ENCODE assay signal across 24 mouse cellular contexts in the genomic region with DNA sequence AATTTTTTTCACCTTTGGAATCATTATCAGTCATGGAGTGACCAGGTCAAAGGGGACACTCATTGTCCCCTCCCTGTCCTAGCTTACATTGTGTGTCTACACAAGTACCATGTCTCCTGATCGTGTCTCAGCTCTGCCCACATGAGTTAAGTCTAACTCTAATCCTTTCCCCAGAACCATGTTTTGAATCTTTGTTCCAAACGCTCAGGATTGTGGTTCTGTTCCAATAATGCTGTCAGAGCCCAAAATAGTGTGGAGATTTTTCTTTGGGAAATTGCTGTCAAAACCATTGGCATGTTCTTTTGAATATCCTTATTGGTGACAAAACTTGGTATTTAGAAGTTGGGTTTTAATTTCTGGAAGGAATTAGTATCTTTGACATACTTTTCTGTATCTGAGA.
DNase-seq lines count a peak whose midpoint lies in the region; ATAC-seq and TF ChIP-seq lines count a peak whose summit lies in the region.
"Had no signal": no experiment of that assay in that cellular context is flagged by ENCODE, and none has a peak within 500 bp of the region (broad histone marks: within the 10 kb centered on the region; RNA-seq: fewer than 3 reads in every experiment).

No protein-coding gene starts in this region.

- DNase-seq in layer of hippocampus, adult 2 months (ENCODE audit: low spot score in 2 of 2) = peak in 1 of 2 experiments; percentile 33
- DNase-seq in layer of hippocampus, adult 8-10 months (ENCODE audit: low spot score in 2 of 2) = no peak
- DNase-seq in midbrain, embryonic 11.5 days (ENCODE audit: low spot score, missing footprints) = peak; percentile 33
- peak; percentile 50 for DNase-seq in telencephalon, adult 2 months (ENCODE audit: low read depth, low spot score)
- no peak for DNase-seq in kidney, postnatal 4 days
- DNase-seq: adrenal gland, adult 2 months; adrenal gland, postnatal 14 days; cerebellum, adult 11-12 months; cerebellum, adult 8-10 months; cerebellum, postnatal 36 days; embryo, embryonic 11 days; gastrocnemius, postnatal 10 days; gastrocnemius, postnatal 36 days; heart, adult 2 months had no signal

- H3K27ac ChIP-seq in layer of hippocampus, adult 2 months = peak overlapping the region; percentile 94
- no peak overlapping the region for H3K27ac ChIP-seq in midbrain, embryonic 11.5 days (ENCODE audit: low read depth, low read length)
- H3K27ac ChIP-seq in midbrain, embryonic 16.5 days (ENCODE audit: low read length) = no peak overlapping the region
- H3K27ac ChIP-seq: embryonic facial prominence, embryonic 10.5 days; embryonic facial prominence, embryonic 13.5 days; forebrain, embryonic 12.5 days; forebrain, embryonic 15.5 days; heart, adult 2 months; hindbrain, embryonic 12.5 days had no signal

- H3K4me2 ChIP-seq in midbrain, embryonic 11.5 days = no peak overlapping the region
- no peak overlapping the region for H3K4me2 ChIP-seq in midbrain, embryonic 16.5 days (ENCODE audit: low read length)
- H3K4me2 ChIP-seq: embryonic facial prominence, embryonic 13.5 days; forebrain, embryonic 12.5 days; forebrain, embryonic 15.5 days; hindbrain, embryonic 12.5 days; hindbrain, embryonic 15.5 days had no signal

- 81% methylated on average over 2 of the region's 2 CpGs for WGBS in midbrain, embryonic 11.5 days
- WGBS in midbrain, embryonic 16.5 days = 86% methylated on average over 2 of the region's 2 CpGs

- H3K9me3 ChIP-seq in midbrain, embryonic 11.5 days (ENCODE audit: control insufficient read depth, low read length) = no peaks in the 10 kb centered on the region
- H3K9me3 ChIP-seq in midbrain, embryonic 16.5 days (replicated peaks; ENCODE audit: control insufficient read depth, low read length, poor library complexity, severe bottlenecking) = no peaks in the 10 kb centered on the region
- H3K9me3 ChIP-seq: embryonic facial prominence, embryonic 10.5 days; embryonic facial prominence, embryonic 13.5 days; forebrain, embryonic 12.5 days; forebrain, embryonic 15.5 days; heart, embryonic 10.5 days; hindbrain, embryonic 12.5 days; hindbrain, embryonic 15.5 days had no signal

- ATAC-seq in midbrain, embryonic 11.5 days (ENCODE audit: low FRiP score) = no peak
- ATAC-seq in midbrain, embryonic 16.5 days = no peak
- ATAC-seq: CD4-positive, CD25-positive, alpha-beta regulatory T cell, adult 4 months; forebrain, embryonic 15.5 days had no signal

- no peaks in the 10 kb centered on the region for H3K27me3 ChIP-seq in midbrain, embryonic 11.5 days (ENCODE audit: control insufficient read depth, insufficient read depth, low read length)
- no peaks in the 10 kb centered on the region for H3K27me3 ChIP-seq in midbrain, embryonic 16.5 days (ENCODE audit: control insufficient read depth, insufficient read depth, low read depth, low read length)
- H3K27me3 ChIP-seq: embryonic facial prominence, embryonic 13.5 days; forebrain, embryonic 12.5 days; forebrain, embryonic 15.5 days; hindbrain, embryonic 12.5 days; hindbrain, embryonic 15.5 days had no signal

- no peaks in the 10 kb centered on the region for H3K4me1 ChIP-seq in midbrain, embryonic 11.5 days (ENCODE audit: control insufficient read depth, insufficient read depth, low read length)
- H3K4me1 ChIP-seq in midbrain, embryonic 16.5 days (ENCODE audit: control insufficient read depth, insufficient read depth, low read length) = no peaks in the 10 kb centered on the region
- H3K4me1 ChIP-seq: embryonic facial prominence, embryonic 10.5 days; embryonic facial prominence, embryonic 13.5 days; forebrain, embryonic 12.5 days; forebrain, embryonic 15.5 days had no signal

- no peaks in the 10 kb centered on the region for H3K36me3 ChIP-seq in midbrain, embryonic 11.5 days (ENCODE audit: control insufficient read depth, insufficient read depth, low read length)
- no peaks in the 10 kb centered on the region for H3K36me3 ChIP-seq in midbrain, embryonic 16.5 days (ENCODE audit: control insufficient read depth, insufficient read depth, low read length)
- H3K36me3 ChIP-seq: embryonic facial prominence, embryonic 10.5 days; embryonic facial prominence, embryonic 13.5 days; forebrain, embryonic 12.5 days; forebrain, embryonic 15.5 days; heart, embryonic 10.5 days; hindbrain, embryonic 12.5 days; hindbrain, embryonic 15.5 days had no signal

- no peak for TF ChIP-seq CTCF in layer of hippocampus, adult 2 months (conservative IDR thresholded peaks at IDR 0.05)

- no peak overlapping the region for H3K4me3 ChIP-seq in layer of hippocampus, adult 2 months
- H3K4me3 ChIP-seq in midbrain, embryonic 11.5 days (ENCODE audit: low read depth, low read length) = no peak overlapping the region
- no peak overlapping the region for H3K4me3 ChIP-seq in midbrain, embryonic 16.5 days (ENCODE audit: low read depth, low read length)
- H3K4me3 ChIP-seq: embryonic facial prominence, embryonic 10.5 days; embryonic facial prominence, embryonic 13.5 days; erythroblast, embryonic 14.5 days; forebrain, embryonic 12.5 days; forebrain, embryonic 15.5 days; heart, adult 2 months; heart, embryonic 10.5 days; hindbrain, embryonic 12.5 days; hindbrain, embryonic 15.5 days had no signal

- H3K9ac ChIP-seq in midbrain, embryonic 11.5 days (ENCODE audit: low read length) = no peak overlapping the region
- H3K9ac ChIP-seq in midbrain, embryonic 16.5 days (ENCODE audit: low read depth, low read length) = no peak overlapping the region
- H3K9ac ChIP-seq: embryonic facial prominence, embryonic 13.5 days; forebrain, embryonic 12.5 days; forebrain, embryonic 15.5 days; hindbrain, embryonic 12.5 days; hindbrain, embryonic 15.5 days had no signal

Comparison
In these comparisons a context has a peak if more than half of its experiments do, and no peak if none do; other contexts are left out.
1. DNase-seq: peak in midbrain, embryonic 11.5 days (single experiment) and telencephalon, adult 2 months (single experiment); none in layer of hippocampus, adult 8-10 months (0 of 2) and kidney, postnatal 4 days (0 of 2).